Comparison of ENCODE assay signal across 8 mouse cellular contexts in the genomic region with DNA sequence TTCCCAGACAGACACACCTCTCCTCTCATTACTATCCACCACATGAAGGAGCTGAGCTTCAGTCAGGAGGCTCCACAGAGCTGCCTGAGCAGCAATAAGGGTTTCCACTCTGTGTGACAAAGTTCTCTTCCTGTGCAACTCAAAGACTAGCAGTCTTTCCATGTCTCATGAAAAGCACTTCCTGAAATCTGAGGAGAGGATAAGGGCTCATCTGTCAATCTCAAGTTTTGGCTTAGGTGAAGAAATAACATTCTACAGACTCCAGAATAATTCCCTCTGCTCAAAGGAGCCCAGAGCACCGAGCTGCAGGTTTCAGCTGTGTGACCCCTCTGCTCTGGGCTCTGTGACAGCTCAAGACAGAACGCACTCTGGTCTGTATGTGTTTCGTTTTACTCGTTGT. TPM values are rescaled to one million over a fixed set of nuclear protein-coding genes. Genes with fewer than 3 reads are reported as not detected.
A peak's percentile ranks its signal among the peaks of the same experiment; 100 is the strongest.
DNase-seq lines count a peak whose midpoint lies in the region; ATAC-seq and TF ChIP-seq lines count a peak whose summit lies in the region.

No protein-coding gene starts in this region.

- peak overlapping the region; percentile 98 for H3K9ac ChIP-seq in heart, adult 2 months (ENCODE audit: low read depth, low read length)
- no peak overlapping the region; the same call in 1 of the 2 replicates for H3K9ac ChIP-seq in forebrain, embryonic 16.5 days (replicated peaks; ENCODE audit: low read depth, low read length)
- H3K9ac ChIP-seq in liver, embryonic 16.5 days (ENCODE audit: low read depth, low read length), result peak overlapping the region; percentile 97

- H3K4me3 ChIP-seq in heart, adult 2 months, result peak overlapping the region; percentile 85; the same call in 1 of the 2 replicates
- peak overlapping the region; percentile 78 for H3K4me3 ChIP-seq in forebrain, embryonic 16.5 days (replicated peaks; ENCODE audit: low read length)
- peak overlapping the region; percentile 99 for H3K4me3 ChIP-seq in liver, embryonic 16.5 days (ENCODE audit: low read depth, low read length)

- 12% methylated on average over 4 of the region's 4 CpGs for WGBS in heart, adult 2 months
- 46% methylated on average over 4 of the region's 4 CpGs for WGBS in forebrain, embryonic 16.5 days
- 45% methylated on average over 4 of the region's 4 CpGs for WGBS in liver, embryonic 16.5 days (ENCODE audit: insufficient replicate concordance)

- H3K4me2 ChIP-seq in forebrain, embryonic 16.5 days (ENCODE audit: low read length), result peak overlapping the region; percentile 75
- peak overlapping the region; percentile 96 for H3K4me2 ChIP-seq in liver, embryonic 16.5 days (ENCODE audit: low read depth, low read length)

- no peak for TF ChIP-seq EP300 in heart, adult 2 months (IDR thresholded peaks at IDR 0.05; ENCODE audit: insufficient read depth, low read depth, low read length)

- H3K27me3 ChIP-seq in heart, adult 2 months (ENCODE audit: control insufficient read depth, insufficient read depth, low read length), result no peaks in the 10 kb centered on the region
- H3K27me3 ChIP-seq in forebrain, embryonic 16.5 days (replicated peaks; ENCODE audit: control insufficient read depth, insufficient read depth, low read length), result no peaks in the 10 kb centered on the region
- H3K27me3 ChIP-seq in liver, embryonic 16.5 days (ENCODE audit: control insufficient read depth, insufficient read depth, low read depth, low read length), result no peaks in the 10 kb centered on the region

- DNase-seq in heart, adult 2 months, result no peak
- DNase-seq in heart, postnatal 36 days, result no peak
- peak; percentile 23 for DNase-seq in CD4-positive helper T cell, adult 2 months (ENCODE audit: low read depth, low spot score)
- no peak for DNase-seq in embryo, embryonic 10 days (ENCODE audit: low spot score)
- no peak for DNase-seq in thymus, postnatal 10 days (ENCODE audit: low spot score in 2 of 2)
- DNase-seq in left cerebral cortex, adult 9 months (ENCODE audit: low spot score in 2 of 2), result no peak

- no peaks in the 10 kb centered on the region for H3K36me3 ChIP-seq in heart, adult 2 months (ENCODE audit: control insufficient read depth, insufficient read depth, low read length)
- peaks cover 14% of the 10 kb centered on the region for H3K36me3 ChIP-seq in forebrain, embryonic 16.5 days (ENCODE audit: control insufficient read depth, insufficient read depth)
- H3K36me3 ChIP-seq in liver, embryonic 16.5 days (ENCODE audit: control insufficient read depth, insufficient read depth), result peaks cover 15% of the 10 kb centered on the region

- no peaks in the 10 kb centered on the region for H3K9me3 ChIP-seq in forebrain, embryonic 16.5 days (ENCODE audit: control insufficient read depth, low read length)
- no peaks in the 10 kb centered on the region for H3K9me3 ChIP-seq in liver, embryonic 16.5 days (replicated peaks; ENCODE audit: control insufficient read depth, low read length)

- TF ChIP-seq CTCF in heart, adult 2 months (IDR thresholded peaks at IDR 0.05), result no peak

- no peak for ATAC-seq in forebrain, embryonic 16.5 days
- no peak for ATAC-seq in liver, embryonic 16.5 days (ENCODE audit: low read depth)

- no peaks in the 10 kb centered on the region for H3K79me2 ChIP-seq in heart, adult 2 months (replicated peaks; ENCODE audit: control insufficient read depth, insufficient read depth, low read length)

- TF ChIP-seq POLR2A in heart, adult 2 months (IDR thresholded peaks at IDR 0.05; ENCODE audit: insufficient read depth, low read depth, low read length), result no peak

- peaks cover 3% of the 10 kb centered on the region for H3K4me1 ChIP-seq in heart, adult 2 months (ENCODE audit: control insufficient read depth, insufficient read depth, low read length)
- peaks cover 26% of the 10 kb centered on the region for H3K4me1 ChIP-seq in forebrain, embryonic 16.5 days (replicated peaks; ENCODE audit: control insufficient read depth, insufficient read depth, low read length)
- peaks cover 25% of the 10 kb centered on the region for H3K4me1 ChIP-seq in liver, embryonic 16.5 days (ENCODE audit: control insufficient read depth, low read depth, low read length)

- H3K27ac ChIP-seq in heart, adult 2 months, result no peak overlapping the region; the same call in 1 of the 2 replicates
- no peak overlapping the region for H3K27ac ChIP-seq in forebrain, embryonic 16.5 days (ENCODE audit: low read length)
- H3K27ac ChIP-seq in liver, embryonic 16.5 days (ENCODE audit: low read length), result peak overlapping the region; percentile 18; the same call in 1 of the 2 replicates

- intact Hi-C loops in heart, adult 2 months (cut with DNase I), result loop anchor here (5.0 kb wide), 1 partner anchor 119 kb away; a partner anchor contains a TSS
- intact Hi-C loops in heart, postnatal 36 days (cut with DNase I), result no loop called here

RNA-seq across cellular contexts. Expression of a gene that starts 1.1 kb away (rescaled TPM):
- 10 to 100 TPM in 1 of 2 experiments, 1 to 10 TPM in 1; 9.3 to 11.2 TPM for total RNA-seq in heart, adult 2 months (2021)
- polyA plus RNA-seq in heart, adult 2 months (2012; rRNA removed), result 16.1 and 20.5 TPM in 2 replicates
- total RNA-seq in heart, postnatal 36 days (2021), result 10 to 100 TPM in 1 of 2 experiments, 1 to 10 TPM in 1; 9.4 to 10.8 TPM
- polyA plus RNA-seq in forebrain, embryonic 16.5 days (2015; fragmentation: Nextera tagmentation; extraction: Ambion mirVana), result 26.8 and 31.2 TPM in 2 replicates
- polyA plus RNA-seq in liver, embryonic 16.5 days (2015; fragmentation: Nextera tagmentation; extraction: Ambion mirVana), result 7.5 and 7.8 TPM in 2 replicates

RNA-seq across cellular contexts. Expression of a gene that starts 1.2 kb away (rescaled TPM):
- 10 to 100 TPM; 22.6 to 34.3 TPM for total RNA-seq in heart, adult 2 months (2021)
- polyA plus RNA-seq in heart, adult 2 months (2012; rRNA removed), result 44.0 and 52.1 TPM in 2 replicates
- 10 to 100 TPM; 21.8 to 26.5 TPM for total RNA-seq in heart, postnatal 36 days (2021)
- polyA plus RNA-seq in forebrain, embryonic 16.5 days (2015; fragmentation: Nextera tagmentation; extraction: Ambion mirVana), result 44.9 and 60.5 TPM in 2 replicates
- 4.8 and 5.6 TPM in 2 replicates for polyA plus RNA-seq in liver, embryonic 16.5 days (2015; fragmentation: Nextera tagmentation; extraction: Ambion mirVana)

RNA-seq across cellular contexts. Expression of a gene that starts 16.9 kb away (rescaled TPM):
- total RNA-seq in heart, adult 2 months (2021), result 1 to 10 TPM; 6.0 to 7.5 TPM
- polyA plus RNA-seq in heart, adult 2 months (2012; rRNA removed), result 6.7 and 7.0 TPM in 2 replicates
- total RNA-seq in heart, postnatal 36 days (2021), result 1 to 10 TPM; 5.4 to 6.2 TPM
- 5.8 and 7.8 TPM in 2 replicates for polyA plus RNA-seq in forebrain, embryonic 16.5 days (2015; fragmentation: Nextera tagmentation; extraction: Ambion mirVana)
- 3.2 and 3.3 TPM in 2 replicates for polyA plus RNA-seq in liver, embryonic 16.5 days (2015; fragmentation: Nextera tagmentation; extraction: Ambion mirVana)

RNA-seq across cellular contexts. Expression of a gene that starts 28.3 kb away (rescaled TPM):
- total RNA-seq in heart, adult 2 months (2021), result 10 to 100 TPM; 18.4 to 22.9 TPM
- polyA plus RNA-seq in heart, adult 2 months (2012; rRNA removed), result 32.4 and 37.0 TPM in 2 replicates
- total RNA-seq in heart, postnatal 36 days (2021), result 10 to 100 TPM; 19.6 to 24.0 TPM
- 42.9 and 54.1 TPM in 2 replicates for polyA plus RNA-seq in forebrain, embryonic 16.5 days (2015; fragmentation: Nextera tagmentation; extraction: Ambion mirVana)
- 8.8 and 8.9 TPM in 2 replicates for polyA plus RNA-seq in liver, embryonic 16.5 days (2015; fragmentation: Nextera tagmentation; extraction: Ambion mirVana)

RNA-seq across cellular contexts. Expression of a gene that starts 40.3 kb away (rescaled TPM):
- 10 to 100 TPM; 25.6 to 29.4 TPM for total RNA-seq in heart, adult 2 months (2021)
- 16.2 and 16.4 TPM in 2 replicates for polyA plus RNA-seq in heart, adult 2 months (2012; rRNA removed)
- total RNA-seq in heart, postnatal 36 days (2021), result 10 to 100 TPM; 22.5 to 27.2 TPM
- 5.9 and 6.3 TPM in 2 replicates for polyA plus RNA-seq in forebrain, embryonic 16.5 days (2015; fragmentation: Nextera tagmentation; extraction: Ambion mirVana)
- 0.14 and 0.21 TPM in 2 replicates for polyA plus RNA-seq in liver, embryonic 16.5 days (2015; fragmentation: Nextera tagmentation; extraction: Ambion mirVana)
